Mouse (Mus musculus) inflammation-experienced regulatory T-cells, adult 6 months (primary cell): Measurements from ENCODE around the gene Olfr309. TPM values are rescaled to one million over a fixed set of nuclear protein-coding genes. Genes with fewer than 3 reads are reported as not detected.
"Not testable (repeated sequence)": the region's sequence is repeated elsewhere in the genome, so short reads cannot be mapped to it uniquely, and the experiment has no call there.

Experiments used
- ATAC-seq: one replicate; pipeline ENCODE4 v1.8.0; 2017
- polyA plus RNA-seq, 3 experiments: library from polyadenylated mRNA; unstranded; fragments of 100-300 nt; shearing (Covaris generic); gene quantifications; one replicate each; pipeline ENCODE4 v1.2.1; 2017

Gene Olfr309
- not detected for polyA plus RNA-seq

- ATAC-seq = no peak
Measured at GRCm38 (mm10) chr7:86313608-86314007, at the start of gene Olfr309. Olfr309 (minus strand) TSS chr7:86313708.

- ATAC-seq = not testable (repeated sequence)
Measured at GRCm38 (mm10) chr7:86346296-86346695, 32.8 kb upstream of the Olfr309 start.

- ATAC-seq = no peak
Measured at GRCm38 (mm10) chr7:86344253-86344652, 30.7 kb upstream of the Olfr309 start.

- no peak for ATAC-seq
Measured at GRCm38 (mm10) chr7:86342881-86343565, 29.5 kb upstream of the Olfr309 start.

GRCm38 (mm10) chr7:86337486-86337885 is 24.0 kb upstream of the Olfr309 start, which contains the start of gene Olfr307:
Olfr307 (minus strand) TSS chr7:86337586.
- no peak for ATAC-seq

- no peak for ATAC-seq
Measured at GRCm38 (mm10) chr7:86325530-86325929, 12.0 kb upstream of the Olfr309 start, which contains the start of gene Olfr308. Olfr308 (minus strand) TSS chr7:86325630.

GRCm38 (mm10) chr7:86321323-86321722 is 7.8 kb upstream of the Olfr309 start:
- ATAC-seq = no peak

GRCm38 (mm10) chr7:86277072-86277471 is 36.4 kb downstream of the Olfr309 start, which contains the start of gene Olfr310:
Olfr310 (minus strand) TSS chr7:86277172.
- no peak for ATAC-seq

Other genes with a start within 250 kb of the Olfr309 start
- gene Vmn2r75, start 141.9 kb downstream of the Olfr309 start, polyA plus RNA-seq = not detected
- under 1 TPM in 1 of 3 experiments, not detected in 2; 0.04 TPM for gene Vmn2r76, start 67.4 kb downstream of the Olfr309 start, polyA plus RNA-seq
- gene Olfr310, start 36.5 kb downstream of the Olfr309 start, polyA plus RNA-seq = not detected
- gene Olfr308, start 11.9 kb upstream of the Olfr309 start, polyA plus RNA-seq = not detected
- under 1 TPM in 1 of 3 experiments, not detected in 2; 0.07 TPM for gene Olfr307, start 23.9 kb upstream of the Olfr309 start, polyA plus RNA-seq
- gene Olfr305, start 53.2 kb upstream of the Olfr309 start, polyA plus RNA-seq = not detected
- gene Olfr304, start 73.0 kb upstream of the Olfr309 start, polyA plus RNA-seq = not detected
- gene Olfr303, start 84.1 kb upstream of the Olfr309 start, polyA plus RNA-seq = not detected
- not detected for gene Olfr301, start 90.1 kb upstream of the Olfr309 start, polyA plus RNA-seq
- not detected for gene Olfr299, start 146.2 kb upstream of the Olfr309 start, polyA plus RNA-seq
- not detected for gene Olfr298, start 178.8 kb upstream of the Olfr309 start, polyA plus RNA-seq
- gene Olfr297, start 206.3 kb upstream of the Olfr309 start, polyA plus RNA-seq = not detected